Mouse (Mus musculus) ES-Bruce4 (cell line): ENCODE measurements around the gene Ripply3.

Experiments
- CTCF ChIP-seq: IDR thresholded peaks from one replicate; pipeline ENCODE4 v1.8.1; 2011; ENCODE audit warnings: low read depth, low read length
- EP300 ChIP-seq: IDR thresholded peaks from 2 replicates; pipeline ENCODE4 v1.6.1; 2011; ENCODE audit warnings: low read depth, low read length; ENCODE audit not compliant: insufficient read depth

DNA sequence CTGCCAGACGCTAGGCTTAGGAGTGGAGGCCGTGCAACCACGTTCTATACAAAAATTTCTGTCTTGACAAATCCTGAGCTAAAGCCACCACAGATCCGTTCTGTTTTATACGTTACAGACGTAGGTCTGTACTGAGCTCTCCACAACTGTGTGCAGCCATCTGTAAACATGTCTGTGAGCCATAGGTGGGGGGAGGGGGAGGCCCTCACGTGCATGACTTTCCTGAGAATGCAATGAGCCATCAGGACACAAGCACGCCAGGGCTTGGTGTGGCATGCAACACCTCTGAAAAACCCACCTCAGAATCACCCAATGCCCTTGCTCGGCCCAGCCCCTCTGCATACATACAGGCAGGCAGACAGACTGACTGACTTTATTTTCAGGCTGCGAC, 22.1 kb downstream of the Ripply3 start:
- no peak for TF ChIP-seq EP300
- no peak for TF ChIP-seq CTCF
